Mouse (Mus musculus): ENCODE results near the gene Aldh1l1. TPM values are rescaled to one million over a fixed set of nuclear protein-coding genes. Genes with fewer than 3 reads are reported as not detected.

Aldh1l1 gene
- total RNA-seq, 2 experiments from 2014 or later, result 43.9 to 52.3 TPM

DNA sequence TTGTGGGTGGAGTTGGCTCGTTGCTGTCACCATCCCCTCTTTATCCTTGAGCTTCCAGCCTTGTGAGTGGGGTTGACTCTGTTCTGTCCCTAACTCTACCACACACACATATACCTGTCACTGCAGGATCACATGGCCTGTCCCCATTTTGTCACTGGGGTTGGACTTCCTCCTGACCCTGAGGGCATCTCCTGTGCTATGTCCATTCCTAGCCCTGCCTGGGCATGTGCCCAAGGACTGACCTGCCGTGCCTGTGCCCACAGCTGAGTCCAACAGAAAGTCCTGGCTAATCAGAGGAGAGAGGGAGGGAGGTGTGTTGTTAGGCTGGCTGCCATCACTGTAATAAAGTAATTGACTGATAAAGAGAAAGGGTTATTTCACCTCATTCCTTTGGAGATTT, 58.2 kb downstream of the Aldh1l1 start:
- no peak for DNase-seq (ENCODE audit: low spot score in 2 of 2)

DNA sequence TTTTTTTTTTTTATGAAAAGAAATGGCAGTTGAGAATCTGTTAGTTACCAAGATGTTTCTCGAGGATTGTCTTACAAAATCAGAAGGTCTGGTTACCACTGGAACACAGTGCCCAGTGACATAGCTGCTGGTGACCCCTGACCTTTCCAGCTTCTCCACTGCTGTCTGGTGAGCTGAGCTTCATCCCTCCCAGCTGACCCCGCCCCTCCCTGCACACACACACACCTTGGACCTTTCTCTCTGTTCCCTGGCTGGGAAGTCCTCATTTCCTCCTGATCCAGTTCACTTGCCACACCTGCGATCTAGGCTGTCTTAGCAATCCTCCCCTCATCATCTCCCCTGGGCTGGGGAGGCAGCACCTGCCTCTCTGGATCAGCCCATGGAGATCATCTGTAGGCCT, 60.0 kb downstream of the Aldh1l1 start:
- DNase-seq (ENCODE audit: low spot score in 2 of 2), result no peak

- DNase-seq (ENCODE audit: low spot score in 2 of 2), result no peak
Observed at GRCm38 (mm10) chr6:90547041-90547440, 60.8 kb downstream of the Aldh1l1 start.

GRCm38 (mm10) chr6:90550161-90550912, 64.1 kb downstream of the Aldh1l1 start:
- DNase-seq (ENCODE audit: low spot score in 2 of 2), result peak in 1 of 2 experiments; percentile 46

GRCm38 (mm10) chr6:90551251-90551650, 65.0 kb downstream of the Aldh1l1 start:
- no peak for DNase-seq (ENCODE audit: low spot score in 2 of 2)

DNA sequence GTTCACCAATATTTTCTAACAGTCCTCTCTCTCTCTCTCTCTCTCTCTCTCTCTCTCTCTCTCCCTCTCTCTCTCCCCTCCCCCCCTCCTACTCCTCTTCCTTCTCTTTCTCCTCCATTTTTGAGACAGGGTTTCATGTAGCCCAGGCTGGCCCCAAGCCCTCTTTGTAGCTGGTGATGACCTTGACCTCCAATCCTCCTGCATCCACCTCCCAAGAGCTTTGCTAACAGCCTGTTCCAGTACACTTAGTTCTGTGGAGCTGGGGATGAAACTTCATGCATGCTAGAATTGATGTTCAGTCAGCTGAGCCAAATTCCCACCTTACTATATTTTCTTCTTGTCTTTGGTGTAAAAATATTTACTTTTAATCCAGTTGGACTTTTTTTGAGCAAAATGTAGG, 67.0 kb downstream of the Aldh1l1 start:
- no peak for DNase-seq (ENCODE audit: low spot score in 2 of 2)

DNA sequence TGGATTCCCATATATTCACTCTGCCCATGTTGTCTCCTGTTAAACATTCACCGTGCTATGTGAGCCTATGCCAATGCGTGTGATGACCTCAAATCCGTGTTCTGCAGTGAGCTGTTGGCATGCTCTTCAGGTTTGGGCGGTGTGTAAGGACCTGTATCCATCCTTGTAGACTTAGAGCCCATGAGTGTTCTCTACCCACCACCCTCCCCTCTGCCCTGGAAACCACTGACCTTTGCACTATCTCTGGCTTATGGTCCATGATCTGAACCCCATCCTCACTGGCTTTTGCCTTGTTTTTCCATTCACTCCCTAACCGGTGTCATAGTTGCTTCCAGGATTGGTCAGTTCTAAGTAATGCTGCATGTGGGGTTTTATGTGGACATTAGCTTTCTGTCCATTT, 67.5 kb downstream of the Aldh1l1 start:
- DNase-seq (ENCODE audit: low spot score in 2 of 2), result no peak

- no peak for DNase-seq (ENCODE audit: low spot score in 2 of 2)
Observed at GRCm38 (mm10) chr6:90556534-90557058, 70.4 kb downstream of the Aldh1l1 start.

DNA sequence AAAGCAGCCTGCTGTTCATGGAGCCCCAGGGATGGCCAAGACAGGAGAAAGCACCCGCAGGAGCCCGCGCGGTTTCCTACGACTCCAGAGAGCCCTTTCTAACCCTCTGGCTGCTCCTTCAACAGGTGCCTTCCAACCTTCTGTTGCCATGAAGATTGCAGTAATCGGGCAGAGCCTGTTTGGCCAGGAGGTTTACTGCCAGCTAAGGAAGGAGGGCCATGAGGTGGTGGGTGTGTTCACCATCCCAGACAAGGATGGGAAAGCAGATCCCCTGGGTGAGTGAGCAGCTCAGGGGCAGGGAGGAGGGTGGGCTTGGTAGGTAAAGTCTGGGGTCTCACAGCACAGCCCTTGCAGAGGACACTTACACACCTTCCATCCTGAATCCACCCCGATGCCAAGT, 70.8 kb downstream of the Aldh1l1 start:
- DNase-seq (ENCODE audit: low spot score in 2 of 2), result no peak

- DNase-seq (ENCODE audit: low spot score in 2 of 2), result no peak
Observed at GRCm38 (mm10) chr6:90557829-90558693, 71.8 kb downstream of the Aldh1l1 start.

GRCm38 (mm10) chr6:90560390-90561058, 74.3 kb downstream of the Aldh1l1 start:
- no peak for DNase-seq (ENCODE audit: low spot score in 2 of 2)

GRCm38 (mm10) chr6:90561234-90561781, 75.1 kb downstream of the Aldh1l1 start:
- no peak for DNase-seq (ENCODE audit: low spot score in 2 of 2)

GRCm38 (mm10) chr6:90564240-90564639, 78.0 kb downstream of the Aldh1l1 start:
- DNase-seq (ENCODE audit: low spot score in 2 of 2), result no peak

GRCm38 (mm10) chr6:90565357-90566215, 79.4 kb downstream of the Aldh1l1 start:
- DNase-seq (ENCODE audit: low spot score in 2 of 2), result no peak

- no peak for DNase-seq (ENCODE audit: low spot score in 2 of 2)
Observed at GRCm38 (mm10) chr6:90567486-90567885, 81.3 kb downstream of the Aldh1l1 start.

- no peak for DNase-seq (ENCODE audit: low spot score in 2 of 2)
Observed at GRCm38 (mm10) chr6:90567928-90568327, 81.7 kb downstream of the Aldh1l1 start.

DNA sequence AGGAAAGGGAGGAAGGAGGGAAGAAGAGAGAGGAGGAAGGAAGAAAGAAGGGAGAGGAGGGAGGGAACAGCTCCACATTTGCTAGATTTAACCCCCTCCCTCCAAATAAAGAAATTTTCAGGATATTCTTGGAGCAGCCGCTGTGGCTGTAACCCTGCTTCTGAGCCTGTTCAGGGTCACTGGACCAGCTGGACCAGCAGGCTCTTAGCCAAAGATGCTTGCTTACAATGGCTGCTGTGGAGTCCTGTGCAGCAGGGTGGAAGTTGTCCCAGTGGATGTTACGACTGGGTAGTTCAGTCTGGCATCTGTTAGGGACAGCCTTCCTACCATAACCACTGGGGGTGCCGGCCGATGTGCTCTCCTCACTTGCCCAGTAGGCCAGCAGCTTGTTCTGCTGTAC, 82.5 kb downstream of the Aldh1l1 start:
- DNase-seq (ENCODE audit: low spot score in 2 of 2), result no peak

GRCm38 (mm10) chr6:90569736-90570383, 83.6 kb downstream of the Aldh1l1 start:
- no peak for DNase-seq (ENCODE audit: low spot score in 2 of 2)

DNA sequence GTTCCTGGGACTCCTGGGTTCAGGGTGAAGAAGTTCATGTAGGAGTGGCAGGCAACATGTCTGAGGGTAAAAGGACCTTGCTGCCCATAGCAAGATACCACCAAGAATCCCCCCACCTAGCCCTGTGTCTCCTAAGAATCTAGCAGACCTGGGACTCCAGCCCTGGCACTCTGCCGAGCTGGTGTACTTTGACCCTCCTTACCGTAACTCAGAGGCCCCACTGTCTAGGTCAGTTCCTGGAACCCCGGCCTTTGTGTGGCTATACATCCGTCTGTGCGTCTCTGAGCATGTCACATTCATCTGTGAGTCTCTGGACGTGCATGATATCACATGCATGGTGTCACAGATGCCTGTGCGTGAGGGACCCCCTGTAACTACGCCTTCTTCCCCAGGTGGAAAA, 84.2 kb downstream of the Aldh1l1 start:
- DNase-seq (ENCODE audit: low spot score in 2 of 2), result no peak

DNA sequence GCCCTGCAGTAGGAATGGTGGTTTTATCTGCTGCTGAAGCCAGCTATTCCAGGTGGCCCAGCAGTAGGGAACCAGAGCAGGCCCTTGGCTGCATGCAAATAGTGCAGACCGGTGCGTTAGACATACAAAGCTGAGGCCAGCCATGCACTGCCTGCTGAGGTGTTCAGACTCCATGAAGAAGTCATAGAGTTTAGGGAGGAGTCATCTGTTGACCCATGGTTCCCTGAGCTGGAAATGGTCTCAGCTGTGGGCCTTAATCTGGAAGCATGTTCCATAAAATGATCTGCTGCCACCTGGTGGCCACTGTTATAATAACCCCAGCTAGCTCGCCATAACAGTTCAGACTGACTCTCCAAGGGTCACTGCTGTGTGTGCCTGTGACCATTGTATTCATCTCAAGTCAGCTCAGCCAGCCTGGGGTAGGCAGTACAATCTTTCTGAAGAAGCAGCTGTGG, 89.1 kb downstream of the Aldh1l1 start:
- peak; percentile 87 for DNase-seq (ENCODE audit: low spot score in 2 of 2)

Data from layer of hippocampus, postnatal 10 days (tissue).